Mouse (Mus musculus) testis, adult 2 months (tissue): ENCODE data around the gene Hist1h4b.

Source experiments
- CTCF ChIP-seq: fragments of 200-500 bp; IDR thresholded peaks from 2 replicates; pipeline ENCODE4 v1.5.1; 2012; ENCODE audit warnings: low read depth, mild to moderate bottlenecking, inconsistent platforms, low read length, moderate library complexity; ENCODE audit not compliant: control insufficient read depth, insufficient read depth, insufficient replicate concordance
- POLR2A ChIP-seq: fragments of 200-500 bp; IDR thresholded peaks from 2 replicates; pipeline ENCODE4 v1.6.1; 2012; ENCODE audit warnings: low read depth, mild to moderate bottlenecking, inconsistent platforms, low read length, moderate library complexity; ENCODE audit not compliant: control insufficient read depth

DNA sequence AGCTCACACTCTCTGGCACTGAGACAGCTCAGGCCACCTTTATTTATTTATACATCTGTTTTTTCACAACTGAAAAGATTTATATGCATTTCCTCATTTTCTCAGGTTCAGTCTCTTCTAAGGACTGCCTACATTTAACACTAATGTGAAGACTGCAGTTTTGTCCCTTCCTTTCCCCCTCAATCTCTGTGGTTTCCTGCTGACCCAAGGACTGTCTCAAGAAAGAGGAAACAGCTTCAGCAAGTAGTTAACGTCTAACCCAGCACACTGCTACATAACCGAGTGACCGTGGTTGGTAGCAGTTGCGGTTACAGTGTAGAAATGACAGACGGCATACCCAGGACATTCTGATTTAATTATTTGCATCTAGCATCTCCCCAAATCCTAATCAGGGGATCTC, 42.6 kb downstream of the Hist1h4b start:
- TF ChIP-seq CTCF (no peak), POLR2A (no peak)
